Mouse (Mus musculus) neural tube, embryonic 11.5 days (tissue): Measurements from ENCODE around the gene Gm28051. TPM values are rescaled to one million over a fixed set of nuclear protein-coding genes. Genes with fewer than 3 reads are reported as not detected.
A peak's percentile ranks its signal among the peaks of the same experiment; 100 is the strongest.

Experiments
- ATAC-seq: fragments of 200-750 bp; cut with Nextera tagmentation; 2 replicates; pipeline ENCODE4 v1.8.0; 2017; ENCODE audit warnings: moderate number of reproducible peaks, mild to moderate bottlenecking, moderate TSS enrichment, moderate library complexity; ENCODE audit not compliant: insufficient read depth, low FRiP score, low TSS enrichment
- DNase-seq: peaks from one replicate; pipeline ENCODE4 v3.0.0-alpha.2; 2015; ENCODE audit warnings: low spot score
- H3K27ac ChIP-seq: fragments of 300-500 bp; sonication (generic); 2 replicates; pipeline ENCODE4 v1.5.1; 2014; ENCODE audit warnings: low read depth, mild to moderate bottlenecking, low read length
- H3K27me3 ChIP-seq: fragments of 300-500 bp; sonication (generic); 2 replicates; pipeline ENCODE4 v1.6.1; 2014; ENCODE audit warnings: mild to moderate bottlenecking, low read length, mixed read lengths; ENCODE audit not compliant: control insufficient read depth, insufficient read depth
- H3K36me3 ChIP-seq: fragments of 300-500 bp; sonication (generic); 2 replicates; pipeline ENCODE4 v1.6.1; 2014; ENCODE audit warnings: mild to moderate bottlenecking, low read length, moderate library complexity, mixed read lengths; ENCODE audit not compliant: control insufficient read depth, insufficient read depth
- H3K4me1 ChIP-seq: fragments of 300-500 bp; sonication (generic); 2 replicates; pipeline ENCODE4 v1.6.1; 2014; ENCODE audit warnings: low read length, mixed read lengths; ENCODE audit not compliant: control insufficient read depth, insufficient read depth
- H3K4me2 ChIP-seq: fragments of 300-500 bp; sonication (generic); 2 replicates; pipeline ENCODE4 v1.6.1; 2014; ENCODE audit warnings: low read depth, mild to moderate bottlenecking, moderate library complexity
- H3K4me3 ChIP-seq: fragments of 300-500 bp; sonication (generic); 2 replicates; pipeline ENCODE4 v1.5.1; 2014; ENCODE audit warnings: low read depth, low read length
- H3K9ac ChIP-seq: fragments of 300-500 bp; sonication (generic); 2 replicates; pipeline ENCODE4 v1.6.1; 2014; ENCODE audit warnings: mild to moderate bottlenecking, low read length
- H3K9me3 ChIP-seq: fragments of 300-500 bp; sonication (generic); 2 replicates; pipeline ENCODE4 v1.6.1; 2016; ENCODE audit warnings: low read length; ENCODE audit not compliant: control insufficient read depth
- WGBS: fragments of 180-500 bp; shearing (Covaris S2); extraction: QIAGEN DNeasy Blood & Tissue Kit; methylation state at CpG from one replicate; pipeline ENCODE4 v1.1.7; 2014; 5-methylcytosine and 5-hydroxymethylcytosine counted together
- polyA plus RNA-seq: library from polyadenylated mRNA; unstranded; fragments of >200 nt; fragmentation: Nextera tagmentation; extraction: Ambion mirVana; gene quantifications from 2 replicates; pipeline ENCODE4 v1.2.1, GENCODE M21; 2014

Gm28051 gene
- not detected in 2 replicates for polyA plus RNA-seq

DNA sequence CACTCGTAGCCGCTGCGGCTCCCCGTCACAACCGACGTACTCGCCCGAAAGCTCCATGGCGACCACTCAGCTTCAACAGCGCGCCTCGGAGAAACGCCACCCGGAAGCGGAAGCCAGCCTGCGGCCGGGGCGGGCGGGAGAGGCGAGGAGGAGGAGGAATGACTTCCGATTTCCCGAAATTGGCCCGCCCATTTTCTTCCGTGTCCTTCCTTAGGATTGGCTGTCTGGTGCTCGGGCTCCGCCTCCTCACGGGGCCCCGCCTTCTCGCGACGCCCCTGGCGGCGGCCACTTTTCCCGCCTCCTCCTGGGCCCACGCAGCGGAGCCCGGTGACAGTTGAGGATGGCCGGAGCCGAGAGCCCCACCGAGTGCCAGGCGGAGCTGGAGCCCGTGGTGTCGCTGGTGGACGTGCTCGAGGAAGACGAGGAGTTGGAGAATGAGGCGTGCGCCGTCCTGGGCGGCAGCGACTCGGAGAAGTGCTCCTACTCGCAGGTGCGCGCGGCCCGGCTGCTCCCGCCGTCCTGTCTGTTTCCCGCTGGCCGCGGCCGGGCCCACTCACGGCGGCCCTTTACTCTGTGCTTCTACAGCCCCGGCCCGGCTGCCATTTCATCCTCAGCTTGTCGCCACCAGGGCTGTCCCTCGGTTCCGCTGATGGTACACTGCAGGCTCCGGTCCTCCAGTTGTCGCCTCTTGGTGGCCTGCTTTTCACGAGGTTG, at the start of gene Gm28051, which contains the start of the genes Gon7 and Ubr7:
Gene Gm28051 (minus strand): TSS at position 77 of the 714 bp plus-strand sequence.
Gene Gon7 (minus strand): TSS at position 115 of the 714 bp plus-strand sequence.
Gene Ubr7 (plus strand): TSS at position 279 of the 714 bp plus-strand sequence.
- Histone ChIP-seq H3K4me2 (peak within 1 kb of the TSS; percentile 84), H3K36me3 (no peaks in the 10 kb centered on the region), H3K4me1 (peaks cover 3% of the 10 kb centered on the region), H3K4me3 (peak within 1 kb of the TSS; percentile 67), H3K9ac (peak within 1 kb of the TSS; percentile 76), H3K27me3 (no peaks in the 10 kb centered on the region), H3K27ac (peak within 1 kb of the TSS; percentile 66), H3K9me3 (no peaks in the 10 kb centered on the region)
- DNase-seq (peak; percentile 98), ATAC-seq (peak; percentile 96)
- under 1% methylated on average over 72 of the region's 73 CpGs for WGBS

- no peaks in the 10 kb centered on the region for H3K36me3 ChIP-seq
- H3K9me3 ChIP-seq: no peaks in the 10 kb centered on the region
- no peak overlapping the region for H3K4me2 ChIP-seq
- H3K27ac ChIP-seq: no peak overlapping the region
- WGBS: 93% methylated on average over 2 of the region's 2 CpGs
- ATAC-seq (no peak), DNase-seq (no peak)
- no peaks in the 10 kb centered on the region for H3K4me1 ChIP-seq
- no peak overlapping the region for H3K4me3 ChIP-seq
- H3K27me3 ChIP-seq: no peaks in the 10 kb centered on the region
- H3K9ac ChIP-seq: no peak overlapping the region
Measured at GRCm38 (mm10) chr12:102799528-102799927, 42.0 kb upstream of the Gm28051 start.

- Histone ChIP-seq H3K36me3 (peaks cover 9% of the 10 kb centered on the region), H3K27ac (no peak overlapping the region), H3K4me3 (no peak overlapping the region), H3K9me3 (no peaks in the 10 kb centered on the region), H3K9ac (no peak overlapping the region), H3K27me3 (no peaks in the 10 kb centered on the region), H3K4me2 (no peak overlapping the region), H3K4me1 (no peaks in the 10 kb centered on the region)
- no peak for ATAC-seq
- 84% methylated on average over 7 of the region's 7 CpGs for WGBS
- DNase-seq: no peak
Measured at GRCm38 (mm10) chr12:102787927-102788326, 30.4 kb upstream of the Gm28051 start.

DNA sequence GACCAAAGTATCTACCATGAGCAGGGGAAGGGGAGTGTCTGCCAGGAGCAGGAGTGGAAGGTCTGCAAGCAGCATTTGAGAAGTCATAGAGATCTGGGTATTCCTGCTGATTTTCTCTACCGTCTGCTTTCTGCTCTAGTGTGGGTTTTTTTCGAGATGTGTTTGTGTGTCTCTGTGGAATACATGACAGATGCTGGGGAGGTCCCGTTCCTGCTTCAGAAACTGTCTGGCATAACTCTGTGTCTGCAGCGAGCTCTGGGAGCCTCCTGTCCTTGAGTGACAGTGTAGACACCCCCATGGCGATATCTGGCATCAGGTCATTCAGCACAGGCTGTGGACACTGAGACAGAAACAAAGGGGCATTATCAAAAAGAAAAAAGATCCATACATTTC, 28.0 kb upstream of the Gm28051 start:
- 85% methylated on average over 5 of the region's 5 CpGs for WGBS
- no peaks in the 10 kb centered on the region for H3K4me1 ChIP-seq

DNA sequence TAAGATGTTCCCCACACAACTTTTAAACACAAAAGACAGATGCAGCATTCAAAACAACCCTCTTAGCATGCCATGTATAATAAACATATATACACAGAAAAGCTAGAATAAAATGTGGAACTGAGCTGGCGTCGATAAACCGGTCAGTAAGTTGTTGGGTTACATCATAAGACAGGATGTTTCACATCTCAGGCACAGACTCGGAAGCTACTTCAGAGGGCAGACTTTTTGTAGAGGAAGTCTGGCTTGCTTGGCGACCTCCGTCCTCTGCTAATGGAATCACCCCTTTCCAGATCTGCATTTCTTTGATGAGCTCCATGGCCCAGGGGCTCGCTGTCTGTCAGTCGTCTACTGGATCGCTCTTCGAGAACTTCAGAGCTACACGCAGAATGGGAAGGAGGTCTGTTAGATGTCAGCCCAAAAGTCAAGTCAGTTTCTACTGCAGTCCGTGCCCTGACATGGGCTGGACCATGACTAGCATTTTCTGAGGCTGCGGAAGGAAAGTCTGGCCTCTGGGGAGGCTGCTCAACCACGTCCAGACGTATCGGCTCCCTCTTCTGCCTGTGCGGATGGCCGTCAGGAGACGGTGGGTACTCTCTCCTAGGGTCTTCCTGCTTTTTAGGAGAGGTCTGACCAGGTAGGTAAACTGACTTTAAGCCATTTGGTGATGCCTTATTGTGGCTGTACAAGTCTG, 27.5 kb upstream of the Gm28051 start:
- peaks cover 4% of the 10 kb centered on the region for H3K36me3 ChIP-seq
- no peak overlapping the region for H3K4me2 ChIP-seq
- H3K9ac ChIP-seq: no peak overlapping the region
- H3K4me3 ChIP-seq: no peak overlapping the region
- WGBS: 90% methylated on average over 19 of the region's 19 CpGs
- DNase-seq (no peak), ATAC-seq (no peak)
- H3K27ac ChIP-seq: no peak overlapping the region
- no peaks in the 10 kb centered on the region for H3K4me1 ChIP-seq
- H3K27me3 ChIP-seq: no peaks in the 10 kb centered on the region
- no peaks in the 10 kb centered on the region for H3K9me3 ChIP-seq

More for the DNA sequence above, 28.0 kb upstream of the Gm28051 start:
- Histone ChIP-seq H3K36me3 (peaks cover 7% of the 10 kb centered on the region), H3K9me3 (no peaks in the 10 kb centered on the region), H3K9ac (no peak overlapping the region), H3K27ac (no peak overlapping the region), H3K4me2 (no peak overlapping the region), H3K4me3 (no peak overlapping the region), H3K27me3 (no peaks in the 10 kb centered on the region)
- ATAC-seq (no peak), DNase-seq (no peak)

- Histone ChIP-seq H3K4me3 (no peak overlapping the region), H3K4me1 (no peaks in the 10 kb centered on the region), H3K9me3 (no peaks in the 10 kb centered on the region), H3K27ac (no peak overlapping the region), H3K36me3 (peaks cover 4% of the 10 kb centered on the region), H3K27me3 (no peaks in the 10 kb centered on the region), H3K4me2 (no peak overlapping the region), H3K9ac (no peak overlapping the region)
- ATAC-seq: no peak
- WGBS: 91% methylated on average over 5 of the region's 5 CpGs
- DNase-seq: no peak
Measured at GRCm38 (mm10) chr12:102782841-102783240, 25.3 kb upstream of the Gm28051 start.

GRCm38 (mm10) chr12:102779452-102779851, 21.9 kb upstream of the Gm28051 start:
- ATAC-seq (no peak), DNase-seq (no peak)
- no peaks in the 10 kb centered on the region for H3K9me3 ChIP-seq
- no peak overlapping the region for H3K27ac ChIP-seq
- no peak overlapping the region for H3K4me3 ChIP-seq
- 45% methylated on average over 3 of the region's 3 CpGs for WGBS
- H3K4me1 ChIP-seq: no peaks in the 10 kb centered on the region
- H3K27me3 ChIP-seq: no peaks in the 10 kb centered on the region
- no peak overlapping the region for H3K9ac ChIP-seq
- H3K36me3 ChIP-seq: peaks cover 3% of the 10 kb centered on the region; the same call in 1 of the 2 replicates
- no peak overlapping the region for H3K4me2 ChIP-seq

DNA sequence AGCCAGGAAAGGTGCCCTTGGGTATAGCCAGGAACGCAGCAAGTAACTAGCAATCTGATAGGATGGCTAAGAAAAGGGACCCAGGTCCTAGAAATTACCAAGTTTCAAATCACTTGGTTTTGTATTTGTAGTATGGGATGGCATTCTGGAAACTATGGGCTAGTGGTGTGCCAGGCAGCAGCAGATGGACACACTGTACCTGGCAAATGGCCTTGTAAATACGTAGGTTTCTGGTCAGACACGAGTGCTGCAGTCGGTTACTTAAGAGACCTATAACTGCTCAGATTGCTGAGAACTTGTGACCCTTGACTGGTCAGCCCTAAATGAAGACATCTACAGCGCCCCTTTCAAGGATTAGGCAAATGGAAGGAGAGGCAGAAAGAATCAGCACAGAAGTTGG, 20.6 kb upstream of the Gm28051 start:
- Histone ChIP-seq H3K36me3 (peaks cover 3% of the 10 kb centered on the region; the same call in 1 of the 2 replicates), H3K9ac (no peak overlapping the region), H3K9me3 (no peaks in the 10 kb centered on the region), H3K4me2 (no peak overlapping the region), H3K27ac (no peak overlapping the region), H3K4me3 (no peak overlapping the region), H3K4me1 (no peaks in the 10 kb centered on the region), H3K27me3 (no peaks in the 10 kb centered on the region)
- WGBS: 83% methylated on average over 5 of the region's 5 CpGs
- ATAC-seq (no peak), DNase-seq (no peak)
